13 mouse cellular contexts compared by ENCODE assay signal in the genomic region with DNA sequence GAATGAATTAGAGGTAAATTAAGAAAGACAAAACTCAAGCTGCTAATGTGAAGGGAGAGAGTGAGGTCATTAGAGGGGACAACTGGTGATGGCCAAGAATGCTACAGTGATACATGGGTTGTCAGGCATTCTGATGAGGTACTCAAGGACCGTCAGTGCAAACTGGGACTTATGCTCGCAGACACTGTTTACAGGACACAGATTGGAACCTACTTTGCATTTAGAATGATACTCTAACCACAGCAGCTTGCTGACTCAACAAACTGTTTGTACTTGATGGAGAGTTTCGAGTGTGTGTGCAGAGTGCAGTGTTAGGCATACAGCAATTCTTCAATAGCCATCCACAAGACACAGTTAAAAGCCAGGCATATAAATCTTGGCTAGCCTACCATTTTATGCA.
DNase-seq lines count a peak whose midpoint lies in the region; ATAC-seq lines count a peak whose summit lies in the region.
"Had no signal": no experiment of that assay in that cellular context is flagged by ENCODE, and none has a peak within 500 bp of the region (broad histone marks: within the 10 kb centered on the region; RNA-seq: fewer than 3 reads in every experiment).

No protein-coding gene starts in this region.

- peak; percentile 11 to 23 for DNase-seq in frontal cortex, postnatal 36 days (ENCODE audit: low spot score in 2 of 2)
- no peak for DNase-seq in frontal cortex, postnatal 25 days (ENCODE audit: low spot score in 2 of 2)
- DNase-seq in right cerebral cortex, adult 2 months (ENCODE audit: low spot score in 2 of 2): peak; percentile 8 to 16
- no peak for DNase-seq in right cerebral cortex, postnatal 36 days (ENCODE audit: low spot score in 2 of 2)
- DNase-seq in layer of hippocampus, postnatal 10 days (ENCODE audit: low spot score in 2 of 2): peak; percentile 5 to 22
- peak; percentile 16 for DNase-seq in telencephalon, adult 2 months (ENCODE audit: low read depth, low spot score)
- DNase-seq in urinary bladder, postnatal 4 days (ENCODE audit: low spot score in 2 of 2): no peak
- DNase-seq: adrenal gland, adult 2 months; cerebellum, adult 9-11 months; kidney, adult 9 months; lung, postnatal 36 days; retina, postnatal 1 day had no signal

- no peak for ATAC-seq in erythroblast, adult 5-6 weeks (replicated peaks; ENCODE audit: low FRiP score, poor library complexity, severe bottlenecking)

Comparison
In these comparisons a context has a peak if more than half of its experiments do, and no peak if none do; other contexts are left out.
1. DNase-seq: peak in frontal cortex, postnatal 36 days (2 of 2), right cerebral cortex, adult 2 months (2 of 2), layer of hippocampus, postnatal 10 days (2 of 2) and telencephalon, adult 2 months (single experiment); none in frontal cortex, postnatal 25 days (0 of 2), right cerebral cortex, postnatal 36 days (0 of 2) and urinary bladder, postnatal 4 days (0 of 2).